Mouse (Mus musculus) intestine, embryonic 15.5 days (tissue): ENCODE data around the gene Dync1i2. TPM values are rescaled to one million over a fixed set of nuclear protein-coding genes. Genes with fewer than 3 reads are reported as not detected.

ENCODE experiments used
- ATAC-seq: fragments of 200-750 bp; cut with Nextera tagmentation; 2 replicates; pipeline ENCODE4 v1.8.0; 2017; ENCODE audit warnings: moderate TSS enrichment, moderate library complexity
- H3K27ac ChIP-seq: fragments of 300-500 bp; sonication (generic); 2 replicates; pipeline ENCODE4 v1.5.1; 2015; ENCODE audit warnings: mild to moderate bottlenecking, inconsistent platforms
- H3K27me3 ChIP-seq: fragments of 300-500 bp; sonication (generic); replicated peaks from 2 replicates; pipeline ENCODE4 v1.6.1; 2015; ENCODE audit warnings: inconsistent platforms
- H3K36me3 ChIP-seq: fragments of 300-500 bp; sonication (generic); 2 replicates; pipeline ENCODE4 v1.6.1; 2015; ENCODE audit warnings: inconsistent platforms
- H3K4me1 ChIP-seq: fragments of 300-500 bp; sonication (generic); replicated peaks from 2 replicates; pipeline ENCODE4 v1.6.1; 2015; ENCODE audit warnings: inconsistent platforms
- H3K4me2 ChIP-seq: fragments of 300-500 bp; sonication (generic); replicated peaks from 2 replicates; pipeline ENCODE4 v1.6.1; 2015; ENCODE audit warnings: mild to moderate bottlenecking, inconsistent platforms
- H3K4me3 ChIP-seq: fragments of 300-500 bp; sonication (generic); replicated peaks from 2 replicates; pipeline ENCODE4 v1.5.1; 2015; ENCODE audit warnings: inconsistent platforms
- H3K9ac ChIP-seq: fragments of 300-500 bp; sonication (generic); 2 replicates; pipeline ENCODE4 v1.6.1; 2015; ENCODE audit warnings: inconsistent platforms
- H3K9me3 ChIP-seq: fragments of 300-500 bp; sonication (generic); 2 replicates; pipeline ENCODE4 v1.6.1; 2016; ENCODE audit warnings: inconsistent platforms
- WGBS: fragments of 180-500 bp; shearing (Covaris S2); methylation state at CpG from one replicate; pipeline ENCODE4 v1.1.7; 2015; 5-methylcytosine and 5-hydroxymethylcytosine counted together
- polyA plus RNA-seq: library from polyadenylated mRNA; unstranded; fragments of >200 nt; fragmentation: Nextera tagmentation; extraction: Ambion mirVana; gene quantifications from 2 replicates; pipeline ENCODE4 v1.2.1, GENCODE M21; 2015

Dync1i2 gene
- polyA plus RNA-seq, 1 experiment from 2014 or later, result 83.5 TPM

GRCm38 (mm10) chr2:71246096-71246495 lies 34.6 kb downstream of the Dync1i2 start:
- no peak overlapping the region for H3K4me2 ChIP-seq
- H3K36me3 ChIP-seq, result peaks cover 23% of the 10 kb centered on the region
- no peaks in the 10 kb centered on the region for H3K9me3 ChIP-seq
- no peaks in the 10 kb centered on the region for H3K4me1 ChIP-seq
- no peak overlapping the region for H3K9ac ChIP-seq
- no peaks in the 10 kb centered on the region for H3K27me3 ChIP-seq
- 88% methylated on average over 5 of the region's 5 CpGs for WGBS
- H3K27ac ChIP-seq, result no peak overlapping the region
- H3K4me3 ChIP-seq, result no peak overlapping the region
- no peak for ATAC-seq

- no peak overlapping the region for H3K4me2 ChIP-seq
- H3K4me1 ChIP-seq, result no peaks in the 10 kb centered on the region
- no peaks in the 10 kb centered on the region for H3K9me3 ChIP-seq
- no peak for ATAC-seq
- H3K4me3 ChIP-seq, result no peak overlapping the region
- peaks cover 27% of the 10 kb centered on the region for H3K36me3 ChIP-seq
- H3K9ac ChIP-seq, result no peak overlapping the region
- no peaks in the 10 kb centered on the region for H3K27me3 ChIP-seq
- H3K27ac ChIP-seq, result no peak overlapping the region
- WGBS, result 76% methylated on average over 3 of the region's 3 CpGs
Measured at GRCm38 (mm10) chr2:71248071-71248470, 36.6 kb downstream of the Dync1i2 start.

- H3K4me2 ChIP-seq, result no peak overlapping the region
- no peak overlapping the region for H3K9ac ChIP-seq
- ATAC-seq, result no peak
- H3K9me3 ChIP-seq, result no peaks in the 10 kb centered on the region
- H3K4me3 ChIP-seq, result no peak overlapping the region
- no peak overlapping the region for H3K27ac ChIP-seq
- WGBS, result 79% methylated on average over 5 of the region's 5 CpGs
- H3K36me3 ChIP-seq, result peaks cover 24% of the 10 kb centered on the region
- no peaks in the 10 kb centered on the region for H3K27me3 ChIP-seq
- no peaks in the 10 kb centered on the region for H3K4me1 ChIP-seq
Measured at GRCm38 (mm10) chr2:71250841-71251240, 39.3 kb downstream of the Dync1i2 start.

GRCm38 (mm10) chr2:71254836-71255235 lies 43.3 kb downstream of the Dync1i2 start:
- no peak overlapping the region for H3K9ac ChIP-seq
- no peaks in the 10 kb centered on the region for H3K4me1 ChIP-seq
- no peaks in the 10 kb centered on the region for H3K27me3 ChIP-seq
- 75% methylated on average over 4 of the region's 4 CpGs for WGBS
- no peak overlapping the region for H3K27ac ChIP-seq
- no peak overlapping the region for H3K4me3 ChIP-seq
- H3K36me3 ChIP-seq, result peaks cover 31% of the 10 kb centered on the region
- ATAC-seq, result no peak
- H3K4me2 ChIP-seq, result no peak overlapping the region
- no peaks in the 10 kb centered on the region for H3K9me3 ChIP-seq

GRCm38 (mm10) chr2:71256581-71256980 lies 45.1 kb downstream of the Dync1i2 start:
- Histone ChIP-seq H3K27ac (no peak overlapping the region), H3K36me3 (peaks cover 30% of the 10 kb centered on the region), H3K9ac (no peak overlapping the region), H3K4me2 (no peak overlapping the region), H3K4me1 (no peaks in the 10 kb centered on the region), H3K27me3 (no peaks in the 10 kb centered on the region), H3K4me3 (no peak overlapping the region), H3K9me3 (no peaks in the 10 kb centered on the region)
- no peak for ATAC-seq
- 89% methylated on average over 7 of the region's 7 CpGs for WGBS

GRCm38 (mm10) chr2:71264585-71264984 lies 53.1 kb downstream of the Dync1i2 start:
- WGBS, result 97% methylated on average over 20 of the region's 20 CpGs

GRCm38 (mm10) chr2:71268691-71269090 lies 57.2 kb downstream of the Dync1i2 start:
- H3K4me2 ChIP-seq, result no peak overlapping the region
- 92% methylated on average over 8 of the region's 8 CpGs for WGBS
- no peaks in the 10 kb centered on the region for H3K9me3 ChIP-seq
- ATAC-seq, result no peak
- no peak overlapping the region for H3K4me3 ChIP-seq
- H3K4me1 ChIP-seq, result no peaks in the 10 kb centered on the region
- no peak overlapping the region for H3K27ac ChIP-seq
- no peaks in the 10 kb centered on the region for H3K27me3 ChIP-seq
- H3K36me3 ChIP-seq, result peaks cover 15% of the 10 kb centered on the region; the same call in 1 of the 2 replicates
- H3K9ac ChIP-seq, result no peak overlapping the region

More at GRCm38 (mm10) chr2:71264585-71264984, 53.1 kb downstream of the Dync1i2 start:
- Histone ChIP-seq H3K27ac (no peak overlapping the region), H3K9me3 (no peaks in the 10 kb centered on the region), H3K36me3 (peaks cover 32% of the 10 kb centered on the region), H3K4me1 (no peaks in the 10 kb centered on the region), H3K4me3 (no peak overlapping the region), H3K9ac (no peak overlapping the region), H3K27me3 (no peaks in the 10 kb centered on the region), H3K4me2 (no peak overlapping the region)
- ATAC-seq, result no peak

GRCm38 (mm10) chr2:71269332-71269731 lies 57.8 kb downstream of the Dync1i2 start:
- H3K9ac ChIP-seq, result no peak overlapping the region
- peaks cover 15% of the 10 kb centered on the region; the same call in 1 of the 2 replicates for H3K36me3 ChIP-seq
- H3K4me1 ChIP-seq, result no peaks in the 10 kb centered on the region
- no peaks in the 10 kb centered on the region for H3K9me3 ChIP-seq
- H3K27ac ChIP-seq, result no peak overlapping the region
- H3K4me3 ChIP-seq, result no peak overlapping the region
- no peaks in the 10 kb centered on the region for H3K27me3 ChIP-seq
- H3K4me2 ChIP-seq, result no peak overlapping the region
- 39% methylated on average over 1 of the region's 1 CpGs for WGBS
- no peak for ATAC-seq

GRCm38 (mm10) chr2:71270085-71270484 lies 58.6 kb downstream of the Dync1i2 start:
- Histone ChIP-seq H3K9me3 (no peaks in the 10 kb centered on the region), H3K4me1 (no peaks in the 10 kb centered on the region)
- WGBS, result 68% methylated on average over 4 of the region's 4 CpGs

GRCm38 (mm10) chr2:71273955-71274679 lies 62.6 kb downstream of the Dync1i2 start:
- ATAC-seq, result no peak
- peak overlapping the region; percentile 37 for H3K4me2 ChIP-seq
- no peaks in the 10 kb centered on the region for H3K27me3 ChIP-seq
- H3K27ac ChIP-seq, result no peak overlapping the region
- H3K4me3 ChIP-seq, result 0 out of 2 replicates have a peak overlapping the region, but pooled peaks have one; percentile 12
- WGBS, result 45% methylated on average over 23 of the region's 23 CpGs
- no peaks in the 10 kb centered on the region for H3K4me1 ChIP-seq
- H3K9me3 ChIP-seq, result no peaks in the 10 kb centered on the region
- H3K36me3 ChIP-seq, result no peaks in the 10 kb centered on the region
- H3K9ac ChIP-seq, result no peak overlapping the region

More at GRCm38 (mm10) chr2:71270085-71270484, 58.6 kb downstream of the Dync1i2 start:
- H3K4me2 ChIP-seq, result no peak overlapping the region
- H3K27ac ChIP-seq, result no peak overlapping the region
- H3K36me3 ChIP-seq, result peaks cover 8% of the 10 kb centered on the region; the same call in 1 of the 2 replicates
- H3K4me3 ChIP-seq, result no peak overlapping the region
- no peak overlapping the region for H3K9ac ChIP-seq
- ATAC-seq, result no peak
- no peaks in the 10 kb centered on the region for H3K27me3 ChIP-seq

- no peak overlapping the region for H3K27ac ChIP-seq
- 84% methylated on average over 7 of the region's 7 CpGs for WGBS
Measured at GRCm38 (mm10) chr2:71275734-71276133, 64.2 kb downstream of the Dync1i2 start.

GRCm38 (mm10) chr2:71278791-71279775 lies 67.6 kb downstream of the Dync1i2 start:
- Histone ChIP-seq H3K27me3 (no peaks in the 10 kb centered on the region), H3K4me2 (no peak overlapping the region), H3K9ac (no peak overlapping the region), H3K27ac (no peak overlapping the region), H3K36me3 (no peaks in the 10 kb centered on the region), H3K9me3 (no peaks in the 10 kb centered on the region), H3K4me1 (no peaks in the 10 kb centered on the region), H3K4me3 (no peak overlapping the region)
- 73% methylated on average over 23 of the region's 23 CpGs for WGBS
- no peak for ATAC-seq

More at GRCm38 (mm10) chr2:71275734-71276133, 64.2 kb downstream of the Dync1i2 start:
- Histone ChIP-seq H3K4me2 (no peak overlapping the region), H3K9ac (no peak overlapping the region), H3K4me1 (no peaks in the 10 kb centered on the region), H3K9me3 (no peaks in the 10 kb centered on the region), H3K27me3 (no peaks in the 10 kb centered on the region), H3K36me3 (no peaks in the 10 kb centered on the region), H3K4me3 (no peak overlapping the region)
- no peak for ATAC-seq
